Mouse (Mus musculus): ENCODE measurements around the gene Tpx2. TPM values are rescaled to one million over a fixed set of nuclear protein-coding genes. Genes with fewer than 3 reads are reported as not detected.

The Tpx2 gene
- polyA plus RNA-seq, 1 experiment from 2014 or later: 86.6 TPM

GRCm38 (mm10) chr2:152880898-152881297 is 33.1 kb downstream of the Tpx2 start:
- Histone ChIP-seq H3K9me3 (no peaks in the 10 kb centered on the region), H3K9ac (no peak overlapping the region), H3K36me3 (peaks cover 82% of the 10 kb centered on the region), H3K27me3 (no peaks in the 10 kb centered on the region), H3K27ac (no peak overlapping the region), H3K4me1 (no peaks in the 10 kb centered on the region), H3K4me2 (no peak overlapping the region), H3K4me3 (no peak overlapping the region)
- ATAC-seq (ENCODE audit: insufficient number of reproducible peaks, insufficient read depth, low FRiP score, low TSS enrichment, low read depth): no peak
- 90% methylated on average over 13 of the region's 13 CpGs for WGBS

DNA sequence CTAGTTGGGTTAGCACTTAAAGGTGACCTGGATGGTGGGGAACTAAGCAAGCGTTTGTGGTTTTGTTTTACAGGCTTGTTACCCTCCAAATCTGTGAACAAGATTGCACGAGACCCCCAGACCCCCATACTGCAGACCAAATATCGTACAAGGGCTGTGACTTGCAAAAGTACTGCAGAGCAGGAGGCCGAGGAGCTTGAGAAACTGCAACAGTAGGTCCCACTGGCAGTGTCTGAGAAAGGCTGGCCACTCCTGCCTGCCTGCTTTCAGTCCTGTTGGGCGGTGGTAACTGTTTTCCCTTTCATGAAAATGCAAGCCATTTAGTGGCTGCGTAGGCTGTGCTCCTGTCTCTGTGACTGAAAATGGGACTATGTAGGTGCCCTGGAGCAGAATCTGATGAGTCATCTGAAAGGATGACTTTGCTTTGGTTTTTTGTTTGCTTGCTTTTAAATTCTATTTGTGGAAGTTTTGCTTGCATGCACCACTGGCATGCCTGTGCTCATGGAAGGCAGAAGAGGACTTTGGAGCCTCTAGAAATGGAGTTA is 36.4 kb downstream of the Tpx2 start:
- 94% methylated on average over 6 of the region's 6 CpGs for WGBS
- no peak for ATAC-seq (ENCODE audit: insufficient number of reproducible peaks, insufficient read depth, low FRiP score, low TSS enrichment, low read depth)

DNA sequence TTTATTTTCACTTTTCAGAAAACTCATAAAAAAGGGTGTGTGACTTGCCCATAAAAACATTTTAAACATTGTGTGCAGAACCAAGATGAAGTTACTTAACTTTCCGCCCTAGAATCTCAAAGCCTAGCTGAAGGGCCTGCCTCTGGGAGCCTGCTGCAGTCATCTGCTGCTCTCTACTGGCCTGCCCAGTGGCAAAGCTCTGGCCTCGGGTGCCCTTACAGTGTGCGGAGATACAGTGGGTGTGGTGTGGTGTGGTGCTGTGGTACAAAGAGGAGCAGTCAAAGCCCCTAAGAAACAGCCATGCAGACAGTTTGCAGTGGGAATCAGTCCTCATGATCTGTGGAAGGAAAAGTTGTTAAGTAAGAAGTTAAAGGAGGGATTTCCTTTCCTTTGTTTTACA is 39.5 kb downstream of the Tpx2 start:
- 79% methylated on average over 3 of the region's 3 CpGs for WGBS
- Histone ChIP-seq H3K27me3 (no peaks in the 10 kb centered on the region), H3K4me1 (no peaks in the 10 kb centered on the region)

More for the DNA sequence above, 36.4 kb downstream of the Tpx2 start:
- Histone ChIP-seq H3K36me3 (peaks cover 90% of the 10 kb centered on the region), H3K9ac (no peak overlapping the region), H3K9me3 (no peaks in the 10 kb centered on the region), H3K4me3 (no peak overlapping the region), H3K27ac (no peak overlapping the region), H3K27me3 (no peaks in the 10 kb centered on the region), H3K4me2 (no peak overlapping the region), H3K4me1 (no peaks in the 10 kb centered on the region)

DNA sequence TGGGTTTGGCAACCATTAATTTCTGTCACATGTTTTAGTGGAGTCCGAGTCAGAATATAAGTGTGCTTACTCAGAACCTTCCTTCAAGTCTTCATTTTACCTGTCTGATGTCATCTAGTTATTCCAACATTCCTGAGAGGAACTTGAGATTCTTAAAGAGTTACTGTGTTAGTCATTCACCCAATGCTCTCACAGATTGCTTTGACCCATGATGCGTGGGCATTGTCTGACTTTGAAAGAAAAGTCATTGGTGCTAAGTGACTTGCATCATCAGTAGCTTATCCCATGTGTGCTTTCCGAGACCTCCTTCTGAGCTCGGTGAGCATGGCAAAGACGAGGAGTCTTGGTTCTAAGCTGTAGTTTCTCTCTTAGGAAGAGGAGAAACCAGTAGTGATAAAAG is 41.0 kb downstream of the Tpx2 start:
- no peak overlapping the region for H3K9ac ChIP-seq
- H3K9me3 ChIP-seq: no peaks in the 10 kb centered on the region
- ATAC-seq (ENCODE audit: insufficient number of reproducible peaks, insufficient read depth, low FRiP score, low TSS enrichment, low read depth): no peak
- H3K4me1 ChIP-seq: no peaks in the 10 kb centered on the region
- no peak overlapping the region for H3K4me2 ChIP-seq
- no peak overlapping the region for H3K4me3 ChIP-seq
- H3K27me3 ChIP-seq: no peaks in the 10 kb centered on the region
- no peak overlapping the region for H3K27ac ChIP-seq
- peaks cover 93% of the 10 kb centered on the region for H3K36me3 ChIP-seq
- WGBS: 92% methylated on average over 5 of the region's 5 CpGs

More for the DNA sequence above, 39.5 kb downstream of the Tpx2 start:
- Histone ChIP-seq H3K9me3 (no peaks in the 10 kb centered on the region), H3K4me3 (no peak overlapping the region), H3K9ac (no peak overlapping the region), H3K27ac (no peak overlapping the region), H3K36me3 (peaks cover 86% of the 10 kb centered on the region), H3K4me2 (no peak overlapping the region)
- ATAC-seq (ENCODE audit: insufficient number of reproducible peaks, insufficient read depth, low FRiP score, low TSS enrichment, low read depth): no peak

GRCm38 (mm10) chr2:152895834-152896233 is 48.1 kb downstream of the Tpx2 start:
- Histone ChIP-seq H3K9me3 (no peaks in the 10 kb centered on the region), H3K27me3 (no peaks in the 10 kb centered on the region), H3K9ac (no peak overlapping the region), H3K4me2 (no peak overlapping the region), H3K36me3 (peaks cover 51% of the 10 kb centered on the region), H3K27ac (no peak overlapping the region), H3K4me1 (no peaks in the 10 kb centered on the region; the same call in 1 of the 2 replicates), H3K4me3 (no peak overlapping the region)
- ATAC-seq (ENCODE audit: insufficient number of reproducible peaks, insufficient read depth, low FRiP score, low TSS enrichment, low read depth): no peak
- 93% methylated on average over 9 of the region's 9 CpGs for WGBS

DNA sequence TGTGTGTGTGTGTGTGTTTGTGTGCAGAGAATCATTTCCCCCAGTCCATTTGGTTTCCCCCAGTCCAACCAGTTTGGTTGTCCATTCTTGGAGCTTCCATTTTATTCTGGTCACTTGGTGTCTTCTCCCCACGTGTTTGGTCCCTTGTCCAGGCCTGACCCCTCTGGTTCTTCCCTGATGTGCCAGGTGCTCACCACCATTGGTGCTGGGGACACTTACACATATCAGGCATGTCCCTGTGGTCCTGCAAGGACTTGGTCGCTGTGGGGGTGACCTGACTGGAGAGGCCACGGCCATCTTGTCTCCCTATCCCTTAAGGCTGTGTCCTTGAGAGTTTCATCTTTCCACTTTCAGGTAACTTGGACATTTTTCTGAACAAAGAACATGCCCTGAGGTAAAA is 49.2 kb downstream of the Tpx2 start:
- Histone ChIP-seq H3K36me3 (peaks cover 41% of the 10 kb centered on the region), H3K9ac (no peak overlapping the region), H3K4me1 (no peaks in the 10 kb centered on the region; the same call in 1 of the 2 replicates), H3K4me2 (no peak overlapping the region), H3K4me3 (no peak overlapping the region), H3K27ac (no peak overlapping the region), H3K27me3 (no peaks in the 10 kb centered on the region), H3K9me3 (no peaks in the 10 kb centered on the region)
- 84% methylated on average over 3 of the region's 3 CpGs for WGBS
- ATAC-seq (ENCODE audit: insufficient number of reproducible peaks, insufficient read depth, low FRiP score, low TSS enrichment, low read depth): no peak

GRCm38 (mm10) chr2:152899011-152899410 is 51.2 kb downstream of the Tpx2 start:
- no peak overlapping the region for H3K9ac ChIP-seq
- peaks cover 3% of the 10 kb centered on the region; the same call in 1 of the 2 replicates for H3K4me1 ChIP-seq
- H3K36me3 ChIP-seq: peaks cover 20% of the 10 kb centered on the region
- no peaks in the 10 kb centered on the region for H3K27me3 ChIP-seq
- H3K9me3 ChIP-seq: no peaks in the 10 kb centered on the region
- no peak overlapping the region for H3K27ac ChIP-seq
- no peak for ATAC-seq (ENCODE audit: insufficient number of reproducible peaks, insufficient read depth, low FRiP score, low TSS enrichment, low read depth)
- 56% methylated on average over 6 of the region's 6 CpGs for WGBS
- H3K4me2 ChIP-seq: no peak overlapping the region
- H3K4me3 ChIP-seq: no peak overlapping the region

GRCm38 (mm10) chr2:152901296-152901695 is 53.5 kb downstream of the Tpx2 start:
- Histone ChIP-seq H3K4me2 (no peak overlapping the region), H3K9ac (no peak overlapping the region), H3K27ac (no peak overlapping the region), H3K36me3 (no peaks in the 10 kb centered on the region; the same call in 1 of the 2 replicates), H3K9me3 (no peaks in the 10 kb centered on the region), H3K4me1 (peaks cover 11% of the 10 kb centered on the region), H3K27me3 (no peaks in the 10 kb centered on the region), H3K4me3 (no peak overlapping the region)
- 89% methylated on average over 15 of the region's 15 CpGs for WGBS
- no peak for ATAC-seq (ENCODE audit: insufficient number of reproducible peaks, insufficient read depth, low FRiP score, low TSS enrichment, low read depth)

GRCm38 (mm10) chr2:152902658-152903057 is 54.9 kb downstream of the Tpx2 start:
- H3K27ac ChIP-seq: no peak overlapping the region
- no peak overlapping the region for H3K4me3 ChIP-seq
- ATAC-seq (ENCODE audit: insufficient number of reproducible peaks, insufficient read depth, low FRiP score, low TSS enrichment, low read depth): no peak
- H3K9ac ChIP-seq: no peak overlapping the region
- H3K9me3 ChIP-seq: no peaks in the 10 kb centered on the region
- H3K4me2 ChIP-seq: no peak overlapping the region
- H3K27me3 ChIP-seq: no peaks in the 10 kb centered on the region
- 23% methylated on average over 3 of the region's 3 CpGs for WGBS
- H3K4me1 ChIP-seq: peaks cover 24% of the 10 kb centered on the region
- no peaks in the 10 kb centered on the region; the same call in 1 of the 2 replicates for H3K36me3 ChIP-seq

- WGBS: 81% methylated on average over 4 of the region's 4 CpGs
- no peak overlapping the region for H3K4me2 ChIP-seq
- no peaks in the 10 kb centered on the region; the same call in 1 of the 2 replicates for H3K36me3 ChIP-seq
- no peak overlapping the region for H3K9ac ChIP-seq
- no peak for ATAC-seq (ENCODE audit: insufficient number of reproducible peaks, insufficient read depth, low FRiP score, low TSS enrichment, low read depth)
- H3K9me3 ChIP-seq: no peaks in the 10 kb centered on the region
- no peak overlapping the region for H3K27ac ChIP-seq
- peaks cover 25% of the 10 kb centered on the region for H3K4me1 ChIP-seq
- no peaks in the 10 kb centered on the region for H3K27me3 ChIP-seq
- H3K4me3 ChIP-seq: no peak overlapping the region
Observed at GRCm38 (mm10) chr2:152903586-152903985, 55.8 kb downstream of the Tpx2 start.

DNA sequence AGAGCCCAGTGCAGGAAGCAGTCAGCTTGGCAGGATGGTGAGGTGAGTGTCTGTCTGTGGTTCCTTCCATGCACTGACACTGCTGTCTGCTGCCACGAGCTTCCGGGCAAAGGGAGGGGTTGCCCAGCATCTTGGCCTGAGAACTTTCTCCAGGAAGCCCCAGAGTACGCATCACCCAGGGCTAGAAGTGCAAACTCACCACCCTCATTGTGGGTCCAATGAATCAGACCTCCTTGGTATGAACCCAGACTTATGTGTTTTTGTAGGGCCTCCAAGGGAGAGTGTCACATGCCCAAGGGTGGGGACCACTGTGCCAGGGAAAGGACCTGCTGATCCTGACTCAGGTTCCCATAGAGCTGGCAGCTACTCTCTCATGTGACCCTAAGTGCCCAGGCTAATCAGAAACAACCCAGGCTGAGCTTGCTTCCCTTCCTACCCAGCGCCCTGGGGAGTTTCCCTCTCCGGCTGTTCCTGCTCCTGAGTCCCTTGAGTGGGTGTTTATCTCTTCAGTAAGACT is 56.4 kb downstream of the Tpx2 start:
- no peaks in the 10 kb centered on the region for H3K9me3 ChIP-seq
- peaks cover 1% of the 10 kb centered on the region; the same call in 1 of the 2 replicates for H3K27me3 ChIP-seq
- H3K36me3 ChIP-seq: no peaks in the 10 kb centered on the region; the same call in 1 of the 2 replicates
- H3K4me2 ChIP-seq: no peak overlapping the region
- peaks cover 25% of the 10 kb centered on the region for H3K4me1 ChIP-seq
- no peak overlapping the region for H3K4me3 ChIP-seq
- no peak overlapping the region for H3K27ac ChIP-seq
- ATAC-seq (ENCODE audit: insufficient number of reproducible peaks, insufficient read depth, low FRiP score, low TSS enrichment, low read depth): no peak
- 67% methylated on average over 5 of the region's 5 CpGs for WGBS
- H3K9ac ChIP-seq: no peak overlapping the region

DNA sequence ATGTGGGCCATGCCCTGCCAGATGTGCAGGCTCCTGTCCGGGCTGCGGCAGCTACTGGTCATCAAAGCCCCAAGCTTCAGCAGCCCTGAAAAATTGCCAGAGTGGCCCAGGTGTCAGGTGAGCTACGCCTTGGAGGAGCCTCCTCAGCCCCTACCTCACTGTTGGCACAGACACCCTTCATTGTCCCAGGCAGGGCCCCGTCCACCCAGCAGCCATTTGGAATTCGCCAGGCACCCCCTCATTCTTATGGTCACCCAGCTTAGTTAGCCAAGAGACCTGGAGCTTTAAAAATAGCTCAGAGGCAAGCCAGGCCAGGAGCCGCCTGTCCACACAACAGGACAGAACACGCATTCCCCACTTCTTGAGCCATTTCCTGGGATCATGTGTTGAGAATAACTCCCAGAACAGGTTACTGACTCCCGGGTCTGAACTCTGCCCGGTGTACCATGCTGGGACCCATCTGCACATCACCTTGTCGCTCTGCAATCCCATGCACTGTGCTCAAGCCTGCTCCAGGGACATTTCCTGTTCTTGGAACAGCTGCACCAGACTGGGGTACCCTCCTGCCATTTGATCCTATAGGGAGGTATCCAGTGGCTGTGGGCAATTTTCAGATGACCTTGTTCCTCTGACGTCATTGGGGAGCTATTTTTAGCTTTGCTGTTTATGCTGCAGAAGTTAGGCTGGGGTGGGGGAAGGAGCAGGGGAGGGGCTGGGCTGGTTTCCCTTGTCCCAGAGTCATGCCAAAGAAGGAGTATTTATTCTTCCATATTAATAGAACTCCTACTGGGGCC is 57.5 kb downstream of the Tpx2 start:
- no peak overlapping the region for H3K9ac ChIP-seq
- no peak overlapping the region for H3K4me2 ChIP-seq
- H3K36me3 ChIP-seq: no peaks in the 10 kb centered on the region
- peaks cover 12% of the 10 kb centered on the region; the same call in 1 of the 2 replicates for H3K27me3 ChIP-seq
- WGBS: 43% methylated on average over 11 of the region's 11 CpGs
- no peaks in the 10 kb centered on the region for H3K9me3 ChIP-seq
- H3K4me3 ChIP-seq: no peak overlapping the region
- H3K27ac ChIP-seq: no peak overlapping the region
- ATAC-seq (ENCODE audit: insufficient number of reproducible peaks, insufficient read depth, low FRiP score, low TSS enrichment, low read depth): no peak
- H3K4me1 ChIP-seq: peaks cover 25% of the 10 kb centered on the region
